Mouse (Mus musculus): ENCODE results near the gene Gtf2a1.

GRCm38 (mm10) chr12:91604600-91604999 lies 14.3 kb upstream of the Gtf2a1 start:
- no peak for TF ChIP-seq CTCF (IDR thresholded peaks at IDR 0.05)
- TF ChIP-seq EP300 (IDR thresholded peaks at IDR 0.05), result no peak
